25 mouse cellular contexts compared by ENCODE assay signal in the genomic region with DNA sequence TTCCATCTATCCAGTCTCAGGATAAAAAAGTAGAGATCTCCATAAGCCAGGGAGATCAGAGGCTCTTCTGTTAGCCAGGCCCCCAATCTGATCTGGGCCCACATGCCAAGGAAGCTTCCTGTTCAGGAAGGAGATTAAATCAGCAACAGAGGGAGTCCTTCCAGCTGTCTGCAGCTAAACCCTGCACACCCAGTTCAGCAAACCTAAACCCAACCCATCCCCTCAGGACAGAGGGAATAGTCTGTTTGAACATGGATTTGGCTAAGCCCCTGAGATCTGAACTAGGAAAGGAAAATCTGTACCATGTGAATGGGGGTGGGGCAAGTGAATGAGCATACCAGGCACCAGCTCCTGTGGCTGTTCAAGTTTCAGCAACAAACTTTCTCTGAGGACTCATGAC.
A peak's percentile ranks its signal among the peaks of the same experiment; 100 is the strongest.
DNase-seq lines count a peak whose midpoint lies in the region; ATAC-seq lines count a peak whose summit lies in the region.
"Had no signal": no experiment of that assay in that cellular context is flagged by ENCODE, and none has a peak within 500 bp of the region (broad histone marks: within the 10 kb centered on the region; RNA-seq: fewer than 3 reads in every experiment).

No protein-coding gene starts in this region.

- ATAC-seq in intestine, embryonic 15.5 days, result peak; percentile 25; the same call in 1 of the 2 replicates
- no peak for ATAC-seq in intestine, embryonic 16.5 days
- peak; percentile 52; the same call in 1 of the 2 replicates for ATAC-seq in embryonic facial prominence, embryonic 11.5 days (replicated peaks; ENCODE audit: insufficient number of reproducible peaks, low FRiP score, low TSS enrichment, low read depth)
- ATAC-seq in embryonic facial prominence, embryonic 15.5 days (ENCODE audit: insufficient number of reproducible peaks, low FRiP score, low TSS enrichment, low read depth), result peak; percentile 57
- ATAC-seq in hindbrain, embryonic 11.5 days (ENCODE audit: low FRiP score), result no peak
- ATAC-seq: forebrain, embryonic 15.5 days; midbrain, embryonic 13.5 days had no signal

- H3K9me3 ChIP-seq in intestine, embryonic 15.5 days, result no peaks in the 10 kb centered on the region
- H3K9me3 ChIP-seq in intestine, embryonic 16.5 days (ENCODE audit: control insufficient read depth, low read length), result no peaks in the 10 kb centered on the region
- H3K9me3 ChIP-seq in embryonic facial prominence, embryonic 11.5 days (replicated peaks; ENCODE audit: control insufficient read depth, low read length), result no peaks in the 10 kb centered on the region
- H3K9me3 ChIP-seq in embryonic facial prominence, embryonic 15.5 days (replicated peaks), result no peaks in the 10 kb centered on the region
- H3K9me3 ChIP-seq in hindbrain, embryonic 11.5 days (ENCODE audit: control insufficient read depth, low read length), result no peaks in the 10 kb centered on the region
- H3K9me3 ChIP-seq: forebrain, embryonic 15.5 days; heart, embryonic 13.5 days; hindbrain, embryonic 13.5 days; liver, embryonic 15.5 days; lung, embryonic 15.5 days; midbrain, embryonic 13.5 days had no signal

- H3K27me3 ChIP-seq in intestine, embryonic 15.5 days (replicated peaks), result no peaks in the 10 kb centered on the region
- no peaks in the 10 kb centered on the region for H3K27me3 ChIP-seq in intestine, embryonic 16.5 days (replicated peaks; ENCODE audit: control insufficient read depth, insufficient read depth, low read length)
- H3K27me3 ChIP-seq in embryonic facial prominence, embryonic 11.5 days (ENCODE audit: control insufficient read depth, insufficient read depth, low read length), result no peaks in the 10 kb centered on the region
- no peaks in the 10 kb centered on the region for H3K27me3 ChIP-seq in embryonic facial prominence, embryonic 15.5 days
- no peaks in the 10 kb centered on the region for H3K27me3 ChIP-seq in hindbrain, embryonic 11.5 days (ENCODE audit: control insufficient read depth, insufficient read depth, low read length)
- H3K27me3 ChIP-seq: forebrain, embryonic 15.5 days; heart, embryonic 13.5 days; hindbrain, embryonic 13.5 days; liver, embryonic 15.5 days; lung, embryonic 15.5 days; megakaryocyte, embryonic 14.5 days; midbrain, embryonic 13.5 days had no signal

- no peak overlapping the region for H3K4me2 ChIP-seq in intestine, embryonic 15.5 days (replicated peaks)
- no peak overlapping the region for H3K4me2 ChIP-seq in intestine, embryonic 16.5 days (ENCODE audit: low read depth, low read length)
- H3K4me2 ChIP-seq in embryonic facial prominence, embryonic 11.5 days (ENCODE audit: low read depth, low read length), result no peak overlapping the region
- H3K4me2 ChIP-seq in embryonic facial prominence, embryonic 15.5 days (replicated peaks), result no peak overlapping the region
- no peak overlapping the region for H3K4me2 ChIP-seq in hindbrain, embryonic 11.5 days (replicated peaks; ENCODE audit: low read depth, low read length)
- H3K4me2 ChIP-seq: forebrain, embryonic 15.5 days; heart, embryonic 13.5 days; hindbrain, embryonic 13.5 days; liver, embryonic 15.5 days; lung, embryonic 15.5 days; midbrain, embryonic 13.5 days had no signal

- no peak overlapping the region for H3K9ac ChIP-seq in intestine, embryonic 15.5 days
- no peak overlapping the region for H3K9ac ChIP-seq in intestine, embryonic 16.5 days (ENCODE audit: low read depth, low read length)
- no peak overlapping the region for H3K9ac ChIP-seq in embryonic facial prominence, embryonic 11.5 days (replicated peaks; ENCODE audit: low read length)
- H3K9ac ChIP-seq in embryonic facial prominence, embryonic 15.5 days, result no peak overlapping the region
- no peak overlapping the region for H3K9ac ChIP-seq in hindbrain, embryonic 11.5 days (ENCODE audit: low read depth, low read length)
- H3K9ac ChIP-seq: forebrain, embryonic 15.5 days; heart, embryonic 13.5 days; hindbrain, embryonic 13.5 days; liver, embryonic 15.5 days; lung, embryonic 15.5 days; midbrain, embryonic 13.5 days had no signal

- H3K36me3 ChIP-seq in intestine, embryonic 15.5 days, result no peaks in the 10 kb centered on the region
- no peaks in the 10 kb centered on the region for H3K36me3 ChIP-seq in intestine, embryonic 16.5 days (ENCODE audit: control insufficient read depth, insufficient read depth, low read length)
- no peaks in the 10 kb centered on the region for H3K36me3 ChIP-seq in embryonic facial prominence, embryonic 11.5 days (replicated peaks; ENCODE audit: control insufficient read depth, insufficient read depth, low read depth, low read length)
- H3K36me3 ChIP-seq in embryonic facial prominence, embryonic 15.5 days, result no peaks in the 10 kb centered on the region
- H3K36me3 ChIP-seq in hindbrain, embryonic 11.5 days (ENCODE audit: control insufficient read depth, insufficient read depth, low read length), result no peaks in the 10 kb centered on the region
- H3K36me3 ChIP-seq: forebrain, embryonic 15.5 days; heart, embryonic 13.5 days; hindbrain, embryonic 13.5 days; liver, embryonic 15.5 days; lung, embryonic 15.5 days; midbrain, embryonic 13.5 days had no signal

- no peak overlapping the region for H3K27ac ChIP-seq in intestine, embryonic 15.5 days
- no peak overlapping the region for H3K27ac ChIP-seq in intestine, embryonic 16.5 days (ENCODE audit: low read length)
- no peak overlapping the region for H3K27ac ChIP-seq in embryonic facial prominence, embryonic 11.5 days (replicated peaks; ENCODE audit: low read depth, low read length)
- no peak overlapping the region for H3K27ac ChIP-seq in embryonic facial prominence, embryonic 15.5 days (replicated peaks)
- H3K27ac ChIP-seq in hindbrain, embryonic 11.5 days (ENCODE audit: low read depth, low read length), result no peak overlapping the region
- H3K27ac ChIP-seq: forebrain, embryonic 15.5 days; heart, embryonic 13.5 days; hindbrain, embryonic 13.5 days; layer of hippocampus, adult 2 months; liver, embryonic 15.5 days; lung, embryonic 15.5 days; midbrain, embryonic 13.5 days had no signal

- DNase-seq in embryonic facial prominence, embryonic 11.5 days (ENCODE audit: low spot score), result peak; percentile 60
- peak; percentile 4 for DNase-seq in yolk sac, embryonic 10.5 days (ENCODE audit: low spot score)
- no peak for DNase-seq in frontal cortex, adult 2 months (ENCODE audit: extremely low spot score in 1 of 2, low spot score in 1 of 2)
- no peak for DNase-seq in hindbrain, embryonic 11.5 days (ENCODE audit: low spot score)
- DNase-seq: adrenal gland, adult 2 months; cerebellum, adult 11 months; cerebellum, adult 9-11 months; heart, adult 18-20 months; heart, postnatal 14 days; kidney, adult 9 months; kidney, postnatal 14 days; liver; lung, postnatal 36 days; thymus, postnatal 4 days had no signal

- H3K4me3 ChIP-seq in intestine, embryonic 15.5 days (replicated peaks), result no peak overlapping the region
- no peak overlapping the region for H3K4me3 ChIP-seq in intestine, embryonic 16.5 days (ENCODE audit: low read length)
- no peak overlapping the region for H3K4me3 ChIP-seq in embryonic facial prominence, embryonic 11.5 days (ENCODE audit: low read depth, low read length)
- H3K4me3 ChIP-seq in embryonic facial prominence, embryonic 15.5 days (replicated peaks), result no peak overlapping the region
- H3K4me3 ChIP-seq in hindbrain, embryonic 11.5 days (ENCODE audit: low read depth, low read length), result no peak overlapping the region
- H3K4me3 ChIP-seq: forebrain, embryonic 15.5 days; heart, embryonic 13.5 days; hindbrain, embryonic 13.5 days; layer of hippocampus, adult 2 months; liver, embryonic 15.5 days; lung, embryonic 15.5 days; megakaryocyte, embryonic 14.5 days; midbrain, embryonic 13.5 days had no signal

- H3K4me1 ChIP-seq in intestine, embryonic 15.5 days (replicated peaks), result no peaks in the 10 kb centered on the region
- peaks cover 6% of the 10 kb centered on the region for H3K4me1 ChIP-seq in intestine, embryonic 16.5 days (ENCODE audit: control insufficient read depth, insufficient read depth, low read length)
- no peaks in the 10 kb centered on the region for H3K4me1 ChIP-seq in embryonic facial prominence, embryonic 11.5 days (ENCODE audit: control insufficient read depth, insufficient read depth, low read length)
- H3K4me1 ChIP-seq in embryonic facial prominence, embryonic 15.5 days, result peaks cover 8% of the 10 kb centered on the region
- no peaks in the 10 kb centered on the region for H3K4me1 ChIP-seq in hindbrain, embryonic 11.5 days (replicated peaks; ENCODE audit: control insufficient read depth, insufficient read depth, low read length)
- H3K4me1 ChIP-seq: forebrain, embryonic 15.5 days; liver, embryonic 15.5 days; lung, embryonic 15.5 days; megakaryocyte, embryonic 14.5 days; midbrain, embryonic 13.5 days had no signal

Comparison
In these comparisons a context has a peak if more than half of its experiments do, and no peak if none do; other contexts are left out.
1. ATAC-seq: peak in intestine, embryonic 15.5 days (single experiment), embryonic facial prominence, embryonic 11.5 days (single experiment) and embryonic facial prominence, embryonic 15.5 days (single experiment); none in intestine, embryonic 16.5 days (single experiment) and hindbrain, embryonic 11.5 days (single experiment).
2. DNase-seq: peak in embryonic facial prominence, embryonic 11.5 days (single experiment) and yolk sac, embryonic 10.5 days (single experiment); none in frontal cortex, adult 2 months (0 of 2) and hindbrain, embryonic 11.5 days (single experiment).